8 mouse cellular contexts compared by ENCODE assay signal in genomic region chr10:84532911-84533882, GRCm38 (mm10). TPM values are rescaled to one million over a fixed set of nuclear protein-coding genes. Genes with fewer than 3 reads are reported as not detected.
DNase-seq lines count a peak whose midpoint lies in the region; ATAC-seq lines count a peak whose summit lies in the region.

No protein-coding gene starts in this region.

- no peak for ATAC-seq in erythroblast, adult 5-6 weeks (replicated peaks; ENCODE audit: low FRiP score, poor library complexity, severe bottlenecking)
- peak; percentile 61 for ATAC-seq in forebrain, embryonic 13.5 days

- peak overlapping the region; percentile 77 for H3K4me2 ChIP-seq in forebrain, embryonic 13.5 days

- peak overlapping the region; percentile 54 for H3K4me3 ChIP-seq in erythroblast, embryonic 14.5 days (replicated peaks)
- peak overlapping the region; percentile 85 for H3K4me3 ChIP-seq in forebrain, embryonic 13.5 days
- H3K4me3 ChIP-seq in midbrain, embryonic 10.5 days: peak overlapping the region; percentile 96

- intact Hi-C loops in heart, postnatal 25 days (cut with DNase I): loop anchor here (5.0 kb wide), 1 partner anchor 89 kb away; the partner anchor contains the start of gene Polr3b
- intact Hi-C loops in left cerebral cortex, postnatal 14 days (cut with DNase I): loop anchor here (5.0 kb wide), 2 partner anchors 44 to 89 kb away; partner anchors contain the start of genes Polr3b and Tcp11l2

- H3K4me1 ChIP-seq in erythroblast, embryonic 14.5 days (ENCODE audit: control insufficient read depth): peaks cover 6% of the 10 kb centered on the region
- peaks cover 40% of the 10 kb centered on the region for H3K4me1 ChIP-seq in forebrain, embryonic 13.5 days
- peaks cover 58% of the 10 kb centered on the region for H3K4me1 ChIP-seq in midbrain, embryonic 10.5 days

- peak; percentile 66 for DNase-seq in cerebellum, adult 11 months
- peak; percentile 29 for DNase-seq in heart, postnatal 25 days (ENCODE audit: low spot score)
- DNase-seq in left cerebral cortex, postnatal 14 days (ENCODE audit: low spot score in 2 of 2): peak; percentile 37 to 44
- peak; percentile 77 for DNase-seq in midbrain, embryonic 10.5 days (ENCODE audit: low spot score)
- peak; percentile 43 for DNase-seq in splenic B cell, adult 2 months (ENCODE audit: low read depth, low spot score)

- peak overlapping the region; percentile 79 for H3K27ac ChIP-seq in forebrain, embryonic 13.5 days
- H3K27ac ChIP-seq in midbrain, embryonic 10.5 days (replicated peaks): peak overlapping the region; percentile 99

- under 1% methylated on average over 52 of the region's 72 CpGs for WGBS in forebrain, embryonic 13.5 days
- WGBS in midbrain, embryonic 10.5 days: under 1% methylated on average over 64 of the region's 72 CpGs

- H3K27me3 ChIP-seq in erythroblast, embryonic 14.5 days (ENCODE audit: control insufficient read depth): peaks cover 71% of the 10 kb centered on the region
- H3K27me3 ChIP-seq in forebrain, embryonic 13.5 days: no peaks in the 10 kb centered on the region
- no peaks in the 10 kb centered on the region for H3K27me3 ChIP-seq in midbrain, embryonic 10.5 days (ENCODE audit: low read depth, poor library complexity, severe bottlenecking)
- H3K27me3 ChIP-seq in splenic B cell, adult 2 months (ENCODE audit: control insufficient read depth, insufficient read depth, low read length, poor library complexity, severe bottlenecking): no peaks in the 10 kb centered on the region

- H3K36me3 ChIP-seq in erythroblast, embryonic 14.5 days (ENCODE audit: control insufficient read depth): no peaks in the 10 kb centered on the region
- peaks cover 13% of the 10 kb centered on the region for H3K36me3 ChIP-seq in forebrain, embryonic 13.5 days (ENCODE audit: poor library complexity, severe bottlenecking)
- peaks cover 38% of the 10 kb centered on the region for H3K36me3 ChIP-seq in midbrain, embryonic 10.5 days
- no peaks in the 10 kb centered on the region for H3K36me3 ChIP-seq in splenic B cell, adult 2 months (ENCODE audit: control insufficient read depth, insufficient read depth, low read length, poor library complexity, severe bottlenecking)

- peaks cover 8% of the 10 kb centered on the region; the same call in 1 of the 2 replicates for H3K9me3 ChIP-seq in erythroblast, embryonic 14.5 days (ENCODE audit: control insufficient read depth, low read length)
- no peaks in the 10 kb centered on the region for H3K9me3 ChIP-seq in forebrain, embryonic 13.5 days (replicated peaks)
- H3K9me3 ChIP-seq in midbrain, embryonic 10.5 days (replicated peaks): no peaks in the 10 kb centered on the region

- H3K9ac ChIP-seq in forebrain, embryonic 13.5 days: peak overlapping the region; percentile 95

RNA-seq across cellular contexts. Expression of gene Ckap4, which starts 0.7 kb away (rescaled TPM):
- polyA plus RNA-seq in erythroblast, embryonic 14.5 days (2012): 0.04 and 0.11 TPM in 2 replicates
- 43.8 and 45.6 TPM in 2 replicates for total RNA-seq in erythroblast, adult 5-6 weeks (2015; ENCODE audit: low replicate concordance)
- total RNA-seq in erythroblast, adult 5-6 weeks (2017; ENCODE audit: low replicate concordance): 29.6 and 38.4 TPM in 2 replicates
- polyA plus RNA-seq in forebrain, embryonic 13.5 days (2015; fragmentation: Nextera tagmentation; extraction: Ambion mirVana): 36.4 and 39.0 TPM in 2 replicates
- 10 to 100 TPM; 32.7 to 41.8 TPM for total RNA-seq in heart, postnatal 25 days (2021)
- total RNA-seq in left cerebral cortex, postnatal 14 days (2021): 10 to 100 TPM; 32.3 to 34.6 TPM
- 66.1 and 69.7 TPM in 2 replicates for polyA plus RNA-seq in midbrain, embryonic 10.5 days (2016; fragmentation: Nextera tagmentation; extraction: Ambion mirVana)

RNA-seq across cellular contexts. Expression of gene Tcp11l2, which starts 43.2 kb away (rescaled TPM):
- polyA plus RNA-seq in erythroblast, embryonic 14.5 days (2012): 0.63 TPM in 2 replicates
- 604 and 645 TPM in 2 replicates for total RNA-seq in erythroblast, adult 5-6 weeks (2015; ENCODE audit: low replicate concordance)
- total RNA-seq in erythroblast, adult 5-6 weeks (2017; ENCODE audit: low replicate concordance): 495 and 623 TPM in 2 replicates
- polyA plus RNA-seq in forebrain, embryonic 13.5 days (2015; fragmentation: Nextera tagmentation; extraction: Ambion mirVana): 14.0 and 16.7 TPM in 2 replicates
- 100 to 1,000 TPM; 106 to 145 TPM for total RNA-seq in heart, postnatal 25 days (2021)
- 10 to 100 TPM; 20.5 to 24.0 TPM for total RNA-seq in left cerebral cortex, postnatal 14 days (2021)
- polyA plus RNA-seq in midbrain, embryonic 10.5 days (2016; fragmentation: Nextera tagmentation; extraction: Ambion mirVana): 2.8 and 5.8 TPM in 2 replicates

Comparison
In these comparisons a context has a peak if more than half of its experiments do, and no peak if none do; other contexts are left out.
1. RNA of gene Tcp11l2, which starts 43.2 kb away (total RNA-seq): 495 to 645 TPM in erythroblast, adult 5-6 weeks and 106 to 145 TPM in heart, postnatal 25 days; 20.5 to 24.0 TPM in left cerebral cortex, postnatal 14 days; every median in the first group is over 4 times any median in the second.
2. Peak in every context shown above with its lines, with median percentiles within 50 percentile points of each other: H3K4me3 ChIP-seq and DNase-seq.